Mouse (Mus musculus) layer of hippocampus, adult 11-12 months (tissue): Measurements from ENCODE around the gene Acp6.

ENCODE experiments used
- DNase-seq: peaks from one replicate; pipeline ENCODE4 v3.0.0; 2022; ENCODE audit warnings: low spot score

Acp6 gene

GRCm38 (mm10) chr3:97196571-97196970 lies 38.0 kb downstream of the Acp6 start:
- DNase-seq = no peak

GRCm38 (mm10) chr3:97199261-97199660 lies 40.7 kb downstream of the Acp6 start:
- no peak for DNase-seq

- DNase-seq = peak; percentile 68
Measured at GRCm38 (mm10) chr3:97201943-97202342, 43.4 kb downstream of the Acp6 start.

GRCm38 (mm10) chr3:97203880-97204279 lies 45.3 kb downstream of the Acp6 start:
- no peak for DNase-seq

GRCm38 (mm10) chr3:97206521-97206920 lies 47.9 kb downstream of the Acp6 start:
- no peak for DNase-seq

- no peak for DNase-seq
Measured at GRCm38 (mm10) chr3:97209351-97209750, 50.8 kb downstream of the Acp6 start.

- DNase-seq = no peak
Measured at GRCm38 (mm10) chr3:97211177-97211576, 52.6 kb downstream of the Acp6 start.

GRCm38 (mm10) chr3:97213871-97214270 lies 55.3 kb downstream of the Acp6 start:
- DNase-seq = no peak

GRCm38 (mm10) chr3:97214439-97214838 lies 55.9 kb downstream of the Acp6 start:
- DNase-seq = peak; percentile 42

GRCm38 (mm10) chr3:97215526-97215925 lies 56.9 kb downstream of the Acp6 start:
- DNase-seq = no peak

- DNase-seq = no peak
Measured at GRCm38 (mm10) chr3:97223261-97223660, 64.7 kb downstream of the Acp6 start.

- no peak for DNase-seq
Measured at GRCm38 (mm10) chr3:97225231-97225630, 66.7 kb downstream of the Acp6 start.

- DNase-seq = peak; percentile 32
Measured at GRCm38 (mm10) chr3:97226719-97227118, 68.1 kb downstream of the Acp6 start.
